Mouse (Mus musculus) cerebellum, postnatal 25 days (tissue): Measurements from ENCODE around the gene Ncoa3.

ENCODE experiments used
- DNase-seq, 2 experiments: peaks; one replicate each; pipeline ENCODE4 v3.0.0; 2021; ENCODE audit warnings: mixed read lengths in 2 of 2

Ncoa3 gene

GRCm38 (mm10) chr2:166007046-166007445 lies 14.6 kb downstream of the Ncoa3 start:
- DNase-seq: no peak

GRCm38 (mm10) chr2:166008558-166009392 lies 16.3 kb downstream of the Ncoa3 start:
- no peak for DNase-seq

GRCm38 (mm10) chr2:166009393-166009947 lies 17.0 kb downstream of the Ncoa3 start:
- DNase-seq: peak; percentile 30 to 37

- peak; percentile 30 to 37 for DNase-seq
Observed at GRCm38 (mm10) chr2:166010321-166010720, 17.9 kb downstream of the Ncoa3 start.

- DNase-seq: no peak
Observed at GRCm38 (mm10) chr2:166011422-166011821, 19.0 kb downstream of the Ncoa3 start.

GRCm38 (mm10) chr2:166012145-166012544 lies 19.7 kb downstream of the Ncoa3 start:
- DNase-seq: no peak

- no peak for DNase-seq
Observed at GRCm38 (mm10) chr2:166018769-166019168, 26.3 kb downstream of the Ncoa3 start.

GRCm38 (mm10) chr2:166020026-166020425 lies 27.6 kb downstream of the Ncoa3 start:
- no peak for DNase-seq

GRCm38 (mm10) chr2:166021073-166021610 lies 28.7 kb downstream of the Ncoa3 start:
- no peak for DNase-seq

- DNase-seq: peak; percentile 18 to 53
Observed at GRCm38 (mm10) chr2:166021642-166022041, 29.2 kb downstream of the Ncoa3 start.

GRCm38 (mm10) chr2:166022327-166022726 lies 29.9 kb downstream of the Ncoa3 start:
- DNase-seq: no peak

GRCm38 (mm10) chr2:166024079-166024478 lies 31.6 kb downstream of the Ncoa3 start:
- no peak for DNase-seq

- no peak for DNase-seq
Observed at GRCm38 (mm10) chr2:166024621-166025020, 32.2 kb downstream of the Ncoa3 start.

- DNase-seq: no peak
Observed at GRCm38 (mm10) chr2:166025943-166026342, 33.5 kb downstream of the Ncoa3 start.

- no peak for DNase-seq
Observed at GRCm38 (mm10) chr2:166027834-166028233, 35.4 kb downstream of the Ncoa3 start.

- DNase-seq: no peak
Observed at GRCm38 (mm10) chr2:166029232-166029631, 36.8 kb downstream of the Ncoa3 start.

- no peak for DNase-seq
Observed at GRCm38 (mm10) chr2:166030256-166030995, 38.0 kb downstream of the Ncoa3 start.

- peak in 1 of 2 experiments; percentile 11 for DNase-seq
Observed at GRCm38 (mm10) chr2:166031120-166031929, 38.9 kb downstream of the Ncoa3 start.

GRCm38 (mm10) chr2:166032628-166033027 lies 40.2 kb downstream of the Ncoa3 start:
- no peak for DNase-seq

GRCm38 (mm10) chr2:166034967-166035490 lies 42.6 kb downstream of the Ncoa3 start:
- DNase-seq: no peak

GRCm38 (mm10) chr2:166035725-166036124 lies 43.3 kb downstream of the Ncoa3 start:
- DNase-seq: peak; percentile 25 to 52

- no peak for DNase-seq
Observed at GRCm38 (mm10) chr2:166039681-166040080, 47.2 kb downstream of the Ncoa3 start.
